ENCODE assay signal across 8 mouse cellular contexts in the genomic region with DNA sequence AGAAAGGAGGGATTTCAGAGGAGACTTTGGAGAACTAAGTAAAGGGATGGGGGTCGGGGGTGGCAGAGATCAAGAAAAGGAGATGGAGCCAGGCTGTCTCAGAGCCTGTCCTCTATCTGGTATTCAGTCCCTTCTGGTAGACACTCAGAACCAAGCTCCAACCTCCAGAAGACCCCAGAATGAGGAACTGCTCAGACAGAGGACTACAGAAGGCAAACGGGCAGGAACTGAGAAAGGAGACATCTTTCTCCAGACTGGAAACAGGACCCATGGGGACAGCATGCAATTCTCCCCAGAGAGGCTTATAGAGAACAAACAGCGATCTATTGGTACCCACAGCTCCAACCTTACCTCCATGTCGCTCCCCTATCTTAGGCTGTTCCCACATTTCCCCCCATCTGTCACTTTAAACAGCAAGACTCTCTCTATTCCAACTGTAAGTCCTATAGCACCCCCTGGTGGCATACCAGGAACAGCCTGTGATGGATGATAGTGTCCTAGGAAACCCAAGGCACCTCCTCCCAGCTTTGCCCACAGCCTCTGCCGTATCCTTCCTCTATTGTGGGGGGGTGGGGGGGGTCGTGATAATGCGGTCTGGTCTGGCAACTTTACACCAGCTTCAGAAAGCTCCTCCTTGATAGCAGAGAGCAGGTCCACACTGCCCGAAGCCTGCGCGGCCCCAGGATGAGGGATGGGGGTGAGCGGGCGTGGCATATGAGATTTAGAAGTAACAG. TPM values are rescaled to one million over a fixed set of nuclear protein-coding genes. Genes with fewer than 3 reads are reported as not detected.
DNase-seq lines count a peak whose midpoint lies in the region; ATAC-seq and TF ChIP-seq lines count a peak whose summit lies in the region.

No protein-coding gene starts in this region.

- H3K36me3 ChIP-seq in embryonic facial prominence, embryonic 15.5 days = no peaks in the 10 kb centered on the region
- H3K36me3 ChIP-seq in heart, embryonic 10.5 days = no peaks in the 10 kb centered on the region
- H3K36me3 ChIP-seq in kidney, postnatal 0 days (ENCODE audit: insufficient read depth, low read length) = no peaks in the 10 kb centered on the region
- no peaks in the 10 kb centered on the region for H3K36me3 ChIP-seq in liver, adult 2 months (ENCODE audit: control insufficient read depth, insufficient read depth, low read length)
- H3K36me3 ChIP-seq in neural tube, embryonic 11.5 days (ENCODE audit: control insufficient read depth, insufficient read depth, low read length) = no peaks in the 10 kb centered on the region

- no peaks in the 10 kb centered on the region for H3K9me3 ChIP-seq in embryonic facial prominence, embryonic 15.5 days (replicated peaks)
- no peaks in the 10 kb centered on the region for H3K9me3 ChIP-seq in heart, embryonic 10.5 days
- H3K9me3 ChIP-seq in kidney, postnatal 0 days (replicated peaks; ENCODE audit: low read length) = no peaks in the 10 kb centered on the region
- no peaks in the 10 kb centered on the region for H3K9me3 ChIP-seq in neural tube, embryonic 11.5 days (ENCODE audit: control insufficient read depth, low read length)

- no peaks in the 10 kb centered on the region for H3K79me2 ChIP-seq in liver, adult 2 months (ENCODE audit: control insufficient read depth, insufficient read depth, low read length)

- 41% methylated on average over 12 of the region's 12 CpGs for WGBS in embryonic facial prominence, embryonic 15.5 days
- WGBS in heart, embryonic 10.5 days = 40% methylated on average over 12 of the region's 12 CpGs
- WGBS in kidney, postnatal 0 days = 46% methylated on average over 12 of the region's 12 CpGs
- 45% methylated on average over 12 of the region's 12 CpGs for WGBS in liver, adult 2 months
- 40% methylated on average over 12 of the region's 12 CpGs for WGBS in neural tube, embryonic 11.5 days

- H3K4me1 ChIP-seq in embryonic facial prominence, embryonic 15.5 days = peaks cover 19% of the 10 kb centered on the region
- no peaks in the 10 kb centered on the region; the same call in 1 of the 2 replicates for H3K4me1 ChIP-seq in heart, embryonic 10.5 days
- no peaks in the 10 kb centered on the region for H3K4me1 ChIP-seq in kidney, postnatal 0 days (replicated peaks; ENCODE audit: insufficient read depth, low read length)
- no peaks in the 10 kb centered on the region for H3K4me1 ChIP-seq in liver, adult 2 months (ENCODE audit: control insufficient read depth, insufficient read depth, low read length)
- no peaks in the 10 kb centered on the region for H3K4me1 ChIP-seq in neural tube, embryonic 11.5 days (ENCODE audit: control insufficient read depth, insufficient read depth, low read length)

- H3K4me2 ChIP-seq in embryonic facial prominence, embryonic 15.5 days (replicated peaks) = peak overlapping the region; percentile 15; the same call in 1 of the 2 replicates
- no peak overlapping the region for H3K4me2 ChIP-seq in kidney, postnatal 0 days (ENCODE audit: low read length)
- H3K4me2 ChIP-seq in neural tube, embryonic 11.5 days (ENCODE audit: low read depth) = no peak overlapping the region

- no peak overlapping the region for H3K4me3 ChIP-seq in embryonic facial prominence, embryonic 15.5 days (replicated peaks)
- no peak overlapping the region for H3K4me3 ChIP-seq in heart, embryonic 10.5 days
- no peak overlapping the region for H3K4me3 ChIP-seq in kidney, postnatal 0 days (replicated peaks; ENCODE audit: low read depth, low read length)
- H3K4me3 ChIP-seq in liver, adult 2 months (ENCODE audit: insufficient read depth, low read depth, low read length) = no peak overlapping the region
- no peak overlapping the region for H3K4me3 ChIP-seq in neural tube, embryonic 11.5 days (ENCODE audit: low read depth, low read length)

- ATAC-seq in embryonic facial prominence, embryonic 15.5 days (ENCODE audit: insufficient number of reproducible peaks, low FRiP score, low TSS enrichment, low read depth) = no peak
- ATAC-seq in kidney, postnatal 0 days (replicated peaks; ENCODE audit: low FRiP score, low read depth) = peak; percentile 52; the same call in 1 of the 2 replicates
- ATAC-seq in neural tube, embryonic 11.5 days (ENCODE audit: insufficient read depth, low FRiP score, low TSS enrichment) = peak; percentile 31; the same call in 1 of the 2 replicates

- peak; percentile 31 to 54 for DNase-seq in CD8-positive naive resting alpha-beta T cell, adult 2 months (ENCODE audit: low read depth in 2 of 2, low spot score in 2 of 2)
- peak; percentile 86 for DNase-seq in brain, adult 2 months (ENCODE audit: low read depth, low spot score)
- DNase-seq in heart, embryonic 10.5 days (ENCODE audit: low spot score) = peak; percentile 90
- DNase-seq in kidney, postnatal 0 days (ENCODE audit: low spot score) = peak; percentile 93
- DNase-seq in liver, adult 2 months (ENCODE audit: extremely low read depth, low read depth, low spot score) = peak; percentile 48
- peak; percentile 77 for DNase-seq in neural tube, embryonic 11.5 days (ENCODE audit: low spot score)
- DNase-seq in telencephalon, adult 2 months (ENCODE audit: low read depth, low spot score) = peak; percentile 57

- no peak overlapping the region for H3K27ac ChIP-seq in embryonic facial prominence, embryonic 15.5 days (replicated peaks)
- H3K27ac ChIP-seq in heart, embryonic 10.5 days = no peak overlapping the region
- H3K27ac ChIP-seq in kidney, postnatal 0 days = no peak overlapping the region
- no peak overlapping the region for H3K27ac ChIP-seq in liver, adult 2 months (replicated peaks; ENCODE audit: insufficient read depth, low read depth, low read length)
- H3K27ac ChIP-seq in neural tube, embryonic 11.5 days (ENCODE audit: low read depth, low read length) = no peak overlapping the region

- no peak overlapping the region for H3K9ac ChIP-seq in embryonic facial prominence, embryonic 15.5 days
- H3K9ac ChIP-seq in kidney, postnatal 0 days (ENCODE audit: low read depth, low read length) = no peak overlapping the region
- H3K9ac ChIP-seq in liver, adult 2 months (ENCODE audit: low read depth, low read length) = no peak overlapping the region
- H3K9ac ChIP-seq in neural tube, embryonic 11.5 days (ENCODE audit: low read length) = no peak overlapping the region

- TF ChIP-seq CTCF in kidney, postnatal 0 days (IDR thresholded peaks at IDR 0.05; ENCODE audit: low read depth) = peak; percentile 87
- peak; percentile 66 for TF ChIP-seq CTCF in liver, adult 2 months (IDR thresholded peaks at IDR 0.05; ENCODE audit: low read depth, low read length)

- TF ChIP-seq POLR2A in liver, adult 2 months (IDR thresholded peaks at IDR 0.05; ENCODE audit: extremely low read depth, insufficient read depth, low read length) = no peak

- H3K27me3 ChIP-seq in embryonic facial prominence, embryonic 15.5 days = no peaks in the 10 kb centered on the region
- H3K27me3 ChIP-seq in heart, embryonic 10.5 days (ENCODE audit: insufficient read depth, poor library complexity, severe bottlenecking) = peaks cover 49% of the 10 kb centered on the region
- no peaks in the 10 kb centered on the region for H3K27me3 ChIP-seq in kidney, postnatal 0 days (ENCODE audit: insufficient read depth, low read length)
- peaks cover 4% of the 10 kb centered on the region; the same call in 1 of the 2 replicates for H3K27me3 ChIP-seq in liver, adult 2 months (ENCODE audit: control insufficient read depth, insufficient read depth, low read length)
- no peaks in the 10 kb centered on the region for H3K27me3 ChIP-seq in neural tube, embryonic 11.5 days (ENCODE audit: control insufficient read depth, insufficient read depth, low read length)

RNA-seq across cellular contexts. Expression of a gene that starts 25.7 kb away (rescaled TPM):
- polyA plus RNA-seq in embryonic facial prominence, embryonic 15.5 days (2015; fragmentation: Nextera tagmentation; extraction: Ambion mirVana) = 67.2 and 67.5 TPM in 2 replicates
- polyA plus RNA-seq in heart, embryonic 10.5 days (2016; fragmentation: Nextera tagmentation; extraction: Ambion mirVana) = 0.04 TPM in 1 of 2 replicates, not detected in the other
- polyA plus RNA-seq in kidney, postnatal 0 days (2015; fragmentation: Nextera tagmentation; extraction: Ambion mirVana) = 0.22 and 0.24 TPM in 2 replicates
- 0.09 TPM in 1 of 2 replicates, not detected in the other for total RNA-seq in liver, adult 2 months (2014; rRNA removed)
- 0.13 TPM in 1 of 2 replicates, not detected in the other for polyA plus RNA-seq in liver, adult 2 months (2012; rRNA removed)
- polyA plus RNA-seq in neural tube, embryonic 11.5 days (2014; fragmentation: Nextera tagmentation; extraction: Ambion mirVana) = 0.12 and 0.24 TPM in 2 replicates

Comparison
In these comparisons a context has a peak if more than half of its experiments do, and no peak if none do; other contexts are left out.
1. DNase-seq: peak in every context shown above with its lines; median percentile 93 in kidney, postnatal 0 days; 90 in heart, embryonic 10.5 days; 86 in brain, adult 2 months; 77 in neural tube, embryonic 11.5 days; 57 in telencephalon, adult 2 months; 48 in liver, adult 2 months; 42 in CD8-positive naive resting alpha-beta T cell, adult 2 months.
2. RNA of a gene that starts 25.7 kb away (polyA plus RNA-seq): 67.2 to 67.5 TPM in embryonic facial prominence, embryonic 15.5 days; 0.22 to 0.24 TPM in kidney, postnatal 0 days, 0.13 TPM in liver, adult 2 months, 0.12 to 0.24 TPM in neural tube, embryonic 11.5 days and 0.04 TPM in heart, embryonic 10.5 days; every median in the first group is over 10 times any median in the second.